Mouse (Mus musculus) brain, adult 10 weeks (tissue): ENCODE data around the gene 2810006K23Rik. TPM values are rescaled to one million over a fixed set of nuclear protein-coding genes. Genes with fewer than 3 reads are reported as not detected.

Source experiments
- polyA plus RNA-seq: library from polyadenylated mRNA; stranded (reverse); fragments of 350-450 nt; fragmentation: Illumina TruSeq; extraction: RNeasy Lipid Tissue Mini Kit (QIAGEN cat#74804); gene quantifications from one replicate; pipeline ENCODE4 v1.2.3, GENCODE M21; 2015; ENCODE audit warnings: low read depth, low replicate concordance

The 2810006K23Rik gene
- polyA plus RNA-seq = 22.7 TPM

DNA sequence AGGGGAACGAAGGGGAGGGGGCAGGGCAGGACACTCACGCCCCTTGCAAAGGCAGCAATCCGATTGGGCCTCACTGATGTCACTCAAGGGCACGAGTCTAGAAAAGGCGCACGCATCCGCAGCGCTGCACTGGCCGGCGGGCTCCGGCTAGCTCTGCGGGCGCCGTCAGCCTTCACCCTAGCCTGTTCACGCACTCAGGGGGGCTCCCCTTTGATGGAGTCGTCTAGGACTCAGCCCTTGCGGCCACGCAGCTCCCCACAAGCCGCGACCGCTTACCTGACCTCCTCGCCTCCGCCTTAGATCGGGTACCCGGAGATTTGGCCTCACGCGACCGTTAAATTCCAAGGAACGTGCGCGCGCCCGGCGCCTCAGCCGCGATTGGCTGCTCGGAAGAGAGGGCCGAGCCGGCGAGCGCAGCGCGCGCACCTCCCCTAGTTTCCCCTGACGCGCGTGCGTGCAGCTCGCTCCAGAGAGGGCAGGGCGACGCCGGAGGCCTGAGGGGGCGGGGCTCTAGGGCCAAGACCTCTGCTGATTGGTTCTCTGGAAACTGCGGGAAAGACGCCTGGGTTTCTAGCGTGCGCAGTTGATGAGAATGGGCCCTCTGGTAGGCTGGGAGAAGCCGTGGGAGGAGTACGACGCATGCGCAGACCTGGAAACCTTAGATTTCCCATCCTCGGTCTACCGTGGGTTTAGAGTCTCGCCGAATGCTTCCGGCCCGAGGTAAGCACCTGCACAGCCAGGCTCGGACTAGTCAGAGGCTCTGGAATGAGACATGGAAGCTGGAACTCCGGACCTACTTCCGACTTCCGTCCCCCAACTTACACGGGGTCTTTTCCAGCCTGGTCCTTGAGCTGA lies at the start of gene 2810006K23Rik, which contains the start of gene Mphosph9:
Gene 2810006K23Rik (plus strand): TSS at position 580 of the 855 bp plus-strand sequence.
Gene Mphosph9 (minus strand): TSS at position 463 of the 855 bp plus-strand sequence.

DNA sequence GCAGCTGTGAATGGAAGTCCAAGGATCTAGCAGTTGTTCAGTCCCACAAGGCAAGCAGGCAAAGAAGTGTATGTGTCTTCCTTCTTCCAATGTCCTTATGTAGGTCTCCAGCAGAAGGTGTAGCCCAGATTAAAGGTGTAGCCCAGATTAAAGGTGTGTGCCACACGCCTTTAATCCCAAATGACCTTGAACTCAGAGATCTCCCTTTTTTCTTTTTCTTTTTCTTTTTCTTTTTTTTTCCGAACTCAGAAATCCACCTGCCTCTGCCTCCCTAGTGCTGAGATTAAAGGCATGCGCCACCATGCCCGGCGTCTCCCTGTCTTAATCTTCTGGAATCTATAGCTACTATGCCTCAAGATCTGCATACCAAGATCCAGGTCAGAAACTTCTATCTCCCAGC lies 35.1 kb downstream of the 2810006K23Rik start, which contains the start of gene Cdk2ap1:
Gene Cdk2ap1 (minus strand): TSS at position 101 of the 400 bp plus-strand sequence.

Other genes with a start within 250 kb of the 2810006K23Rik start
- 33.6 TPM for gene Abcb9, start 232.3 kb upstream of the 2810006K23Rik start, polyA plus RNA-seq
- 42.4 TPM for gene Ogfod2, start 215.8 kb upstream of the 2810006K23Rik start, polyA plus RNA-seq
- gene Arl6ip4, start 212.0 kb upstream of the 2810006K23Rik start, polyA plus RNA-seq = 59.9 TPM
- 93.4 TPM for gene Pitpnm2, start 78.3 kb upstream of the 2810006K23Rik start, polyA plus RNA-seq
- gene Mphosph9, start 117 bp upstream of the 2810006K23Rik start, polyA plus RNA-seq = 10.2 TPM
- gene Cdk2ap1, start 35.0 kb downstream of the 2810006K23Rik start, polyA plus RNA-seq = 189 TPM
- gene Sbno1, start 97.9 kb downstream of the 2810006K23Rik start, polyA plus RNA-seq = 53.6 TPM
- gene Kmt5a, start 111.8 kb downstream of the 2810006K23Rik start, polyA plus RNA-seq = 43.3 TPM
- gene Rilpl2, start 150.3 kb downstream of the 2810006K23Rik start, polyA plus RNA-seq = 20.4 TPM
- gene Snrnp35, start 155.0 kb downstream of the 2810006K23Rik start, polyA plus RNA-seq = 19.4 TPM
- 52.3 TPM for gene Rilpl1, start 203.3 kb downstream of the 2810006K23Rik start, polyA plus RNA-seq
- gene Tmed2, start 212.6 kb downstream of the 2810006K23Rik start, polyA plus RNA-seq = 193 TPM
- gene Ddx55, start 224.8 kb downstream of the 2810006K23Rik start, polyA plus RNA-seq = 22.7 TPM